Mouse (Mus musculus) mouse embryonic stem cell (cell line): ENCODE data around the gene Cpped1.

Source experiments
- in situ Hi-C, 2 experiments: fragments of 300-500 bp; cut with MboI; formaldehyde crosslinking; loops; 1 replicate in 1 of 2; 3 replicates in 1 of 2; pipeline ENCODE4 v1.14.3; 2019 to 2020; ENCODE audit warnings: low sequenced_read_pairs in 2 of 2, low pct_unique_long_range_greater_than_20kb in 1 of 2, mixed read lengths in 1 of 2; ENCODE audit not compliant: unreplicated experiment in 1 of 2

The Cpped1 gene

DNA sequence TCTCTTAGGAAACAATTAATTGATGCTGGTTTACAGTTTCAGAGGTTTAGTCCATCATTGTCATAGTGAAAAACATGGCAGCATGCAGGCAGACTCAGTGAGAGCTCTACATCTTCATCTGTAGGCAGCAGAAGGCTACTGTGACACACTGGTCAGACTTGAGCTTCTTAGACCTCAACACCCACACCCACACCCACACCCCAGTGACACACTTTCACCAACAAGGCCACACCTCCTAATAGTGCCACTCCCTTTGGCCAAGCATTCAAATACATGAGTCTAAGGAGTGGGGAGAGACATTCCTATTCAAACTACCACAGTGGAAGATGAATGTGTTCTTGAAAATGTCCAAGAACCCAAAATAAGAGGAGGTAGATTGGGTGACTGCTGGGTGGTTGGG is 125.9 kb downstream of the Cpped1 start:
- in situ Hi-C loops = no loop called here

DNA sequence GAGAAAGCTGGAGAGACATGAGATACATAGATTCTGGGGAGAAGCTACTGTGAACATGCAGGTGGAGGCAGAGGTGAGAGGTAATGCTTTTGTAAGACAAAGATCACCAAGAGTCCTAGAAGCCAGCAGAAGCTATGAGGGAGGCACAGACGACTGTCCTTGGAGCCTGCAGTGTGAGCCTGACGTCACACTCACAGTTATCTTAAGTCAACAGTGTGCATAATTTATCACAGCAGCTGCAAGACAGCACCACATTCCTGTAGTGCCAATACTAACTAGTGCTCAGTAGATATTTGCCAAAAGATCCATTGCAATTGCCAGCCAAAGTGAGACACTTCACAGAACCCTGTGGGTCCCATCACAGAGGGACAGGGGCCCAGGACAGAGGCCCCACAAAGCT is 127.2 kb downstream of the Cpped1 start:
- in situ Hi-C loops = no loop called here

DNA sequence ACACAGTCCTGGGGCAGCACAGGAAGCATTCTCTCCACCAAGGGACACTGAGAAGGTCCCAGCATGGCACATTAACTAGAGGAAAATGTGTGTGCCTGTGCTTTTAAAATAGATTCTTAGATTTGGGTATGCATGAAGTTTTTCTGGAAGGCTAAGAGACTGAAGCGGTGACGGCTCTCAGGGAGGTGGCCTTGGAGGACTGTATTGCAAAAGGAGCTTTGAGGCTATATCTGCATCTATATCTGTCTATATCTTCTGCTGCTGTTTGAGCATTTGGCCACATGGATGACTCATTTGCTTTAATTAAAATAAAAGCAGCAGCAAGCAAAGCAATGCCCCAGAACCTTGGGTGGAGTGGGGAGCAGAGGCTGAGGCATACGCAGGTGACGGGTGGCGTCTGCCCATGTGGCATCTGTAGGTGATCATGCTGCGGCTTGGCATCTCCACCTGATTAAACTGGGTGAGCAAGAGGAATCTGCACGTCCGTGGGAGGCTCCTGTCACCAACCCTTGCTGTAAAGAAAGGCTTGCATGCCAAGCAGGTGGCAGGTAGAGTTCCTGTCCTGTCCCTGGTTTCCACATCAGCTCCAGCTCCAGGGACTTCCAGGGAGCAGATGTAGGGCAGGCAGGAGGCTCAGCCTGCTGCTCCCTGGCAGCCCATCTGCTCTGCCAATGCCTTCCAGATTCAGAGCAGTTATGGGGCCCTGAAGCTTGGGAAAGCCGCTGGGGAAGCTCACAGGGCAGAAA is 130.4 kb downstream of the Cpped1 start:
- in situ Hi-C loops = no loop called here

DNA sequence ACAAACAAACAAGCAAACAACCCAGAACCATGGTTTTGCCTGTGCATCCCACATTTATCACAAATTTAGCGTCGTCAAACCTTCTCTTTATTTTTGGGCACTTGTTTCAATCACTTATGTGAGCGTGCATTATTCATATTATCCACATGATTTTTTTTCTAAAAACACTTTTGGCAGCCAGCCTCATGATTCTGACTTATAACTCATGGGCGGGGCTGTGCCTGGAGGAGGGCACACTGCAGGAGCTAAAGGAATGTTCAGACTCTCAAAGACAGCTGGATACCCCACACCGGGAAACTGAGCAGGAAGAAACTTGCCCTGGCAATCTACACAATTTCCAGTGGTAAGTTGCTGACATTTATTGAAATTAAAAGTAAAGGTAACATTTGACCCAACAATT is 131.1 kb downstream of the Cpped1 start:
- in situ Hi-C loops = no loop called here

DNA sequence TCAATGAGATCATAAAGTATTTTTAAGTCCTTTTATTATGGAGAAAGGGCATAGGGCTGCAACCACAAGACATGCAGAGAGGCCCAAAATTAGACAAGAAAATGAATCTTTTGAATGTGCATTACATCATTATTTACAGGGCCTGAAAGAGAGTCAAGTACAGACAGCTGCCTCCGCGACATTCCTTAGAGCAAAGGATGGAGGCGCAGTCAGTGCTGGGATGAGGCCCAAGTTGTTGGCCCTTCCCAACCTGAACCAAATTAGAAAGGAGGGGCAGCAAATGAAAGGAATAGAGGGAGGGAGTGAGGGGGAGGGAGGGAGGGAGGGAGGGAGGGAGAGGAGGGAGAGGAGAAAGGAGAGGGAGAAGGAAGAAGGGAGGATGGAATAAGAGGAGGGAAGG is 132.7 kb downstream of the Cpped1 start:
- in situ Hi-C loops = no loop called here

DNA sequence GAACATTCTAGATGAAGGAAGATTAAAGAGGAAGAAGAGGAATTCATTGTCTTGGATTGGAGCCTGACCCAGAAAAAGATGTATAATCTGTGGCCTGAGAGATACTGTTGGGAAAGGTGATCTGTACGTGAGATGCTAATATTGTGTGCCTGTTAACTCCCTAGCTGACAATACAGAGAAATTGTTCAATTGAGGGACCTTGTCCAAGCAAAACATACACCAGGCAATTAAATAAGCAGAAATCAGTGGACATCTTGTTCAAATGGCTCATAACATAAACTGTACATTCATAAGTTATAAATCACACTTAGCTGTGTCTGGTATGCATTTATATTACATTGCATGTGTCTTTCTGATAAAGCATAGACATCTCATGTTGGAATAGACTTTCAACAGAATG is 134.9 kb downstream of the Cpped1 start:
- in situ Hi-C loops = no loop called here

DNA sequence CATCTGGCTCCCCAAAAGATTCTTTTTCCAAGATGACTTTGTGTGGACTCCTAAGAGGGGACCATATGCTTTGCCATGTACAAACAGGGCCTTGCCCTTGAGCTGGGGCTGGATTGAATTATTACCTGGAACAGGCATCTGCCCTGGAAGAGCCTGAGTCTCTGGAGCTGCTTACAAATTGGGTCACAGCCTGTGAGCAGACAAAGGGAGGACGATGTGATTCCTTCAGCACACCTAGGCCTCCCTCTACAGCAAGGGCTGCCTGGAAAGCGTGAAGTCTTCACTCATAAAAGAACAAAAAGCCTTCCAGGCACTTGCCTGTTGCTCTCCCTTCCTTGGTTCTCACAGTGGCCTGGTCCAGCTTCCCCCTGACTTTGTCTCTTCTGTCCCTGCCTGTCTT is 136.9 kb downstream of the Cpped1 start:
- in situ Hi-C loops = no loop called here

DNA sequence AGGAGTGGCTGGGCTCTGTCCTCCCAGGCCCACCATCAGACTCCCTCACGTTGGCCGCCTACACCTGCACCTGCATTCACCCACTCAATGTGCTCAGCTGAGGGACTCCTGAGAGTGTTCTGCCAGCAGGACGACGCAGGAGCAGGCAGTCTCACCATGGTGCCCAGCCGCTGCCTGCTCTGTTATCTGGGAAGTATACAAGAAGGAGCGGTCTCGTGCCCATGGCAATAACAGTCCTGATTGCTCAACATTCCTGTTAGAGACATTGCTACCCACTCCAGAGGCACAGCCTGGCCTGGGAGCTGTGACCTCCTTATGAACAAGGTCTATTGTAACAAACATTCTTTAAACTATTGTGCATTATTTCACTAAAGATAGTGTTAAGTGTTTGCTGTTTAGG is 151.3 kb downstream of the Cpped1 start:
- in situ Hi-C loops = no loop called here

DNA sequence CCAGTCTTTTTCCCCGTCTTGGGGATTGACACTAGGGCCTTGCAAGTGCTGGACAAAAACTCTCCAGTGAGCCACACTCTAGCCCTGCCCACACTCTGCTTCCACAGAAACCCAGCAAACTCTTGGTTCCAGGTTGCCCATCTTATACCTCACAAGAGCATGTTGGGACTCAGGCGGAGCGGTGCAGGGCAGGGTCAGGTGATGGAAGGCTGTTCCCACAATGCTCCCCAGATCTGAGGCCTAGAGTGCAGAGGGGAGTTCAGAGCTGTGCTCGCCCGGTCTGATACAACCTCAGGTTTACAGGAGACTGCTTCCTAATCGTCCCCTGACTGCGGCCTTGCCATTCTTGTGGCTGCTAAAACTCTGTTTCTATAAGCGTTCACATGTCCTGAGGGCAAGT is 151.8 kb downstream of the Cpped1 start:
- in situ Hi-C loops = no loop called here

DNA sequence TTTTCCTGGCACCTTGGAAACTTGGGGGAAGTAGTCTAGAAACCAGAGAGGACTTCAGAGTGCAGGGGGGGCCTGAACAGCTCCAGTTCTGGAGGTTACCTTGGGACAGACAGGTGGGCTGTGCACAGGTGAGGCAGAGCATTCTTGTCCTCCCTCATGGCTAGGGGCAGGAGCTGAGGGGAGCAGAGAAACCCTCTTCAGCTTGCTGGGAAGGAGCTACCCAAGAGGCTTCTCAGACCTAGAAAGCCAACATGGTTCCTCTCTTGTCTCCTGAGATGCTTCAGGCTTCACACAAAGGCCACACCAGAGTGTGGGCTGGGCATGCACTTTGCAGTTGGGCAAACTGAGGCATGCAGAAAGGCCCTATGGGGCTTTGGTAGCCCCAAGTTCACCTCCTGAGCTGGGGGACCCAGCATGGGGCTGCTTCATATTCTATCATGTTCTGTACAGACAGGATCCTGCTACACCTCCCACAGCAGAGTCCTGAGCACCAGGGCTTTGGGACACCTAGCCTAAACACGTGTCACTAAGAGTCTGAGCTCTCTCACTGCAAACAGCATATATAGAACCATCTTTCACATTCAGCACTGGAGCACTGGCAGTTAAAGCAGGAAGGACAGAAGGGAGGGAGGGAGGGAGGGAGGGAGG is 152.5 kb downstream of the Cpped1 start:
- in situ Hi-C loops = no loop called here

DNA sequence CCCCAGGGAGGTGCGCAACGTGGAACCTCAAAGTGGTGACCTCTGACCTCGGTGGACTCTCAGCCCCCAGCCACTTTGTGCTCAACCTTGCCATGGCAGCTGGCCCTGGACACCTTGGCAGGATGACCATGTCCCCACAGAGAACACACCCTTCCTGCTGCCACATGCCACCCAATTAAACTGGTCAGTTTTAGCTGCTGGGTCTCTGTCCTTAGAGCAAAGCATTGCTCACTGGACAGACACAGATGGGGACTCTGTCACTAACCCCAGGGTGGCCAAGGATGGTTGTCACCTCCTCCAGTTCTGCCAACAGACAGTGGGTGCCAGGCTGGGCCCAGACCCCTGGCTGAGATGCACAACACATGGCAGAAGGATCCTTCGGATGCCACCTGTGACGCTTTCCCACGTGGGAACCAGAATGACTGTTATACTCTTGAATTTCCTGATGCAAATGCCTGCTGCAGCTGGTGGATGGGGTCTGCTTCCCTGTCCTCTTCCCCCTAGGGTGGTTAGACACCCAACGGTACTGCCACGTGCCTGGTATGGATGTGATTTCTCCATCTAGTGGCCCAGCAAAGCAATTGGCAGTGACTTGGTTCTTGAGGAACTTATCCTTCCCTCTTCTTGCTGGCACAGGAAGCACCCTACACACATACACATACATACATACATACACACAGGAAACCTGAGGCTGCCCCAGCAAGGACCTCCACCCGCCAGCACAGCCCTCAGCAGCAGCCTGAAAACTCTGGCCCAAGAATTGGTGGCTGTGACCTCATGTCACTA is 153.8 kb downstream of the Cpped1 start:
- in situ Hi-C loops = no loop called here

DNA sequence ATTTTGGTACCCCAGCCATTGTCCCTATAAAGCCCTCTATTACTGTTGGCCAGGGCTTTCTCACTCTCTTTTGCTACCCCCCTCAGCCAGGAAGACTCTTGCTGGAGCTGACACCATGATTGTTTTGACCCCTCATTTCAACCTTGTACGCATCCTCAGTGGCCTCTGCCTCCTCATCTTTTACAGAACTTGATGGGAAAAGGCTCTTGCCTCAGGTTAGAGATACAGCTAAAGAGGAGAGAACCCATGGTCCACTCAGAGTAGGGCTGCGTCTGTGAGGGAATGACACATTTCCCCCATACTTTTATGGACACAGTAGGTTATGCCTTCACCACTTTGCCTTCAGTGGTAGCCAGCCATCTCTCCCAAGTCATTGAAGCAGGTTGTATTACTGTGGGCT is 155.1 kb downstream of the Cpped1 start:
- in situ Hi-C loops = no loop called here
